Mouse (Mus musculus) urinary bladder, adult 2 months (tissue): ENCODE data around the gene Mtg1. TPM values are rescaled to one million over a fixed set of nuclear protein-coding genes. Genes with fewer than 3 reads are reported as not detected.
A peak's percentile ranks its signal among the peaks of the same experiment; 100 is the strongest.

ENCODE experiments used
- DNase-seq: peaks from one replicate; pipeline ENCODE4 v3.0.0; 2022; ENCODE audit warnings: low spot score
- polyA plus RNA-seq: library from polyadenylated mRNA; depleted of rRNA; stranded (reverse); fragments of >200 nt; gene quantifications from 2 replicates; pipeline ENCODE4 v1.2.3, GENCODE M21; 2012; rRNA removed

The Mtg1 gene
- 26.1 and 31.0 TPM in 2 replicates for polyA plus RNA-seq

DNA sequence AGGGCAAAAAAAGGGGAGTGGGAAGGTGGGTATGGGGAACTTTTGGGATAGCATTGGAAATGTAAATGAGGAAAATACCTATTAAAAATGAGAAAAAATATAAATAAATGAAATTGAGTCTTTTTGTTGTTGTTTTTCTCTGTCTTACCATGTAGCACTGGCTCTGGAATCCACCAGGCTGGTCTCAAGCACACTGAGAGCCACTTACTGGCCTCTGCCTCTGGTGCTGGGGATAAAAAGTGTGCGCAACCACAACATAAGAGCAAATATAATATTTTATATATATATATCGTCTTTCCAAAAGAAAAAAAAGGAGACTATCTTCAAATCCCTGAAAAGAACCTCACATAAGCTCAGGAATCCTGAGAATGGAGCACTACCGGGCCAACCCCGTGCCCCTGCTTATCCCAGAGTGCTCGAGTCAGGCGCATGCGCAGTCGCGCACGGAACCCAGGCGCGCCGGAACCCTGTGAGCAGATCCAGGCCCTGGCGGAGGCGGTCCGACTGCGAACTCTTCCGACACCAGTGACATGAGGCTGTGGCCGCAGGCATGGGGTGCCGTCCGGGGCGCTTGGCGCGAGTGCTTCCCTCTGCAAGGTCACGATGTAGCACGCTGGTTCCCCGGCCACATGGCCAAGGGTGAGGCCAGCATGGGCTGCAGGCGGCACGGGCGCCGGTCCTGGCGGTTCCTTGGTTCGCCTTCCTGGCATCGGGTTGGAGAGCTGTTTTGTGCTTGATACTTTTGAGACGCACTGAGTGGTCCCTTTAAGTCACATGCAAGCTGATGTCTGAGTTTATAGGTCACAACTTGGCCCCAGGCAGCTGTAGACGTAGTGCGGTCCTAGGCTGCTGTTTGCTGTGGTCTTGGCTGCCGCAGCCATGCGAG, at the start of gene Mtg1:
Mtg1 (plus strand) TSS at position 430 of the 886 bp plus-strand sequence.
- peak; percentile 98 for DNase-seq

DNA sequence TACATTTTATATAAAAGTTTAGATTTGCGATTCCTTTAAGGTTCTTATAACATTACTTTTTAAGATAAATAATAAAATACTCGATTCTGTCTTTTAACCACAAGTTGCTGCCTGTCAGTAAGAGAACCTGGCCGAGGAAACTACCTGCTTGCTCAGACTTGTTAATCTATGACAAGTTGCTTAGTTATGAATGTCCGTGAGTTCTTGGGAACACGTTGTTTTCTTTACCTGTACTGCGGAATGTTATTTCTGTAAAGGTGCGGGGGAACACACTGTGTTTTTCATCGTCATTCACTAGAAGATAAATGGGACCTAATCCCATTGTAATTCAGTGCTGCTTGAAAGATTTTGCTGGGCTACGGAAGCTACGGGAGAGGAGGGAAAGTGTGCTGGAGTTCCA, 46.8 kb upstream of the Mtg1 start:
- no peak for DNase-seq

DNA sequence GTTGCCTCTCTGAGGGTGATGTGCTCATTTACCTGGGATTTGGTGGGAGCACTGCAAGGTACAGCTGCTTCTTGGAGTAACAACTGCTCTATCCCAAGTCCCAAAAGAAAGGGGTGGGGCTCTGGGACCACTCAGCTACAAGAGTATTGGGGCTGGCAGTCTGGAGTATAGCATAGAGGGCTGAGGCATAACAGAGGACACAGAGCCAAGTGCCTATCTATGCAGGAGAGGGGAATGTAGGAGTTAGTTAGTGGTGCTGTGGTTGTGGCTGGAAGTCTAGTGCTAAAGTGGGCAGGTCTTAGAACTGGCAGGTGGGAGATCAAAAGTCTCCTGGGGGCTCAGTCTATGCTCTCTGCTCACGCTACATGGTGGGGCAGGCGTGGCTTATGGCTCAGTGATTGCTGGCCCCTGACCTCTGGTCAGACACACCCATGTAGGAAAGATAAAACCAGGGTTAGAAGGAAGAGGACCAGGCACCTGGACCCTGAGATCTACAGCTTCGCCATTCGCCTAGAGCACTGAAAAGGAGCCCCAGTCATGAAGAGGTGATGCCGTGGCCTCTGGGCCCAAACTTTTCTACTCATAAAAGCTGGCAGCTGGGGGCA, 44.3 kb upstream of the Mtg1 start, which contains the start of gene Prap1:
Prap1 (plus strand) TSS at position 472 of the 605 bp plus-strand sequence.
- no peak for DNase-seq

DNA sequence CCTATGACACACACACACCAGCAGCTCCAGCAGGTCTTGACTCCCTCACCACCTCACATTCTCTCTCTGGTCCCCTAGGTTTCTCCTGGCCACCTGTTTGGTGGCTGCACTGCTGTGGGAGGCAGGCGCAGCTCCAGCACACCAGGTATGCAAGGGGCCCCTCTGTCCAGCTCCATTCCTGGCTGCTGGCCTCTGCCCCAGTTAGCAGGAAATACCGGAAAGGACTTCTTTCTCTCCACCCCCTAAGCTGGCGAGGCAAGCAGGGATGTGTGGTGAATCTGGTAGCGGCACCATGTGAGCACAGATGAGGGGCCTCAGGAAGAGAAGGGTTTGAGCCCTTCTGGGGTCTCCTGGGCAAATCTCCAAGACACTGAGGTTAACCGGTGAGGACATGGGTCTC, 42.4 kb upstream of the Mtg1 start:
- DNase-seq: no peak

DNA sequence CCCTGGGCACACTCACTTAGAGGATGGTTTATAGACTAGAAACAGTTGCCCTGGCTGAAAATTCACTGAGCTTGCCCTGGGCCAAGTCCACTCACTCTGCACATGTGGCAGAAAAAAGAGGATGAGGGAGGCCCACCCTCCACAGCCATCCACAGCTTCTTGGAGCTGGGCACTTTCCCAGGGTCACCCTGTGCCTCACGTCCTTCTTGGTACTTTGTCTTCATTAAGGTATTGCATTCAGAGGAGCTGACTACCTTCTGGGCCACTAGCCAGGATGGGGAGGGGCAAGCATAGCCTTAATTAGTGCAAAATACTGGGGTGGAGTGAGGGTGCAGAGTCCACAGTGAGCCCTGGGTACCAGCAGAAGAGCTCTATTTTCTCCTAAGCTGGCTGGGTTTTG, 41.8 kb upstream of the Mtg1 start:
- no peak for DNase-seq

DNA sequence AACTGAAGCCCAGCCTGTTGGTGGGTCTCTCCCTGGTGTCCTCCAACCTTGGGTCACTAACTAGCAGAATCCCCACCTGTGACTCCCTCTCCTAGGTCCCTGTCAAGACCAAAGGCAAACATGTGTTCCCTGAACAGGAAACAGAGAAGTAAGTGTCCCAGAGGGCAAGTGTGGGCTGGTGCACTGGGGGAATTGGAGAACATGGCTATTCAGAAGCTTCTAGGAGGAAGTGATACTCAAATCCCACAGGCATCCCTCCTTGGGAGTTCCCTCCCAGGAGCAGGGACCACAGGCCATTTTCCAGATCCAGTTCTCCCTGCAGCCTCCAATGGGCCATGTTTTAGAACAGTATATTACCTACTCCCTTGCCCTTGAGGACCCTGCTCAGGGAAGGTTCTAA, 41.3 kb upstream of the Mtg1 start:
- no peak for DNase-seq

DNA sequence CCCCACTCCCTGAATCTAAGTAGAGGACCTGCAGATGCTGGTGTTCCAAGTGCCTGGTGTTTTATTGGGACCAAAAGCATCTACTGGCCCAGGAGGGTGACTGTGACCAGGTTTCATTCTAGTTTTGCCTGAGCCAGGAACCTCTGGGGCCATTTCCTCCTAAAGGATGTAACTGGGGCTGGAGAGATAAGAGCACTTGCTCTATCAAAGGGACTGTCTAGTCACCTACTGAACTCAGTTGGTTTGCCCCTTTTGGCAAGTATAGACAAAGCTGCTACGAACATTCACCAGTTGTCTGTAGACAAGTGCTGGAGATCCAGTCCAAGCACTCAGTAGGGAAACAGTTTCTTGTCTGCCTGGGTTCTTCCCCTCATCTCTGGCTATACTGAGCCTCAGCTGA, 38.9 kb upstream of the Mtg1 start:
- DNase-seq: no peak

DNA sequence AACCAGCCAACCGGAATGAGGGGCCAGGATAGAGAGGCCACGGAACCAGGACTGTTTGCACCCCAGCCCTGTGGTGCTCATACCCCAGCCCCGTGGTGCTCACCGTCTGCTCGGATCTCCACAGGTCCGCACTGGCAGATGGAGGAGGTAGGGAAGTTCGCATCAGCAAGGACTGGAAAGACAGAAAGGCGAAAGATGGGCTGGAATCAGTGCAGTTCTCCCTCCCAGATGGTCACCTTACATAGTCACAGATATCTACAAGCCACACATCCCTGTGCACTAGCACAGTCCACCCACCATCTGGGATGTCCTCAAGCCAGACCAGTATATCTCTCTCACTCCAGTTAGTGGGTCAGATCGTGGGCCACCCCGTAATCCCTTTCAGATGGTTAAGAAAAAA, 35.9 kb upstream of the Mtg1 start:
- no peak for DNase-seq

DNA sequence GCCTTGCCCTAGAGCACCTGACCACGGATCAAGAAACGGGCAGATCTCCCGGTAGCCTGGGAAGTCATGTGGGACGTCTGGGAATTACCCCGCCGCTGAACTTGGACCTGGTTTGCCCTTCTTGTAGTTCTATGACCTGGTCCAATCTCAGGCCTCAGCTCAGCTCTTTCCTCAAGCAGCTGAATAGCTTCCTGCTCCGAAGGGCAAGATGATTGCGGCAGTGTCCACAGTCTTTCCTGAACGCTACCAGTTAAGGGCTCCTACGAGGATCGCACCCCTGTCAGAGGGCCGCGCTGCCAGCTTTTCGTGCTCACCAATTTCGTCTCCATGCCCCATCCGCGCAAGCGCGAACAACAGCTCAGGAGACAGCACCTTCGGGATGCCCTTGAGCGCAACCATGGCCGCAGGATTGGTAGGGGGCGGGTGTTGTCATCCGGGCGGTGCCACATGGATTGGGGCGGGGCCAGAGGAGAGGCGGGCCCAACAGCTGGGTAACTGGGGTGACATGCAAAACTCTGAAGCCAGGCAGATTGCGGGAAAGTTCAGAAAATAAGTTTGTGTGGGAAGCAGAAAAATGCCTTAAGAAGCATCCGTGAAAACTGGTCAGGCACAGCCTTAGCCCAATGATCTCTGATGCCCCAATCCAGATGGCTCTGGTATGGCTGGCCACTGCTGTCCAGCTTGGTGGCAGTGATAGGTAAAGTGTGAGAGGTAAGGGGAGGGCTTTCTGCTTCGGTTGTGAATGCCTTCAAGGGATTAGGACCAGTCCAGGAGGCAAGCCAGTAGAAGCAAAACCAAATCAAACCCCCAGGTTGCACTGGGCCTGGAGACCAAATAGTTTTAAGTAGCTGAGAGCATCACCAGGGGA, 35.1 kb upstream of the Mtg1 start, which contains the start of gene Fuom:
Fuom (minus strand) TSS at position 449 of the 868 bp plus-strand sequence.
- peak; percentile 77 for DNase-seq

DNA sequence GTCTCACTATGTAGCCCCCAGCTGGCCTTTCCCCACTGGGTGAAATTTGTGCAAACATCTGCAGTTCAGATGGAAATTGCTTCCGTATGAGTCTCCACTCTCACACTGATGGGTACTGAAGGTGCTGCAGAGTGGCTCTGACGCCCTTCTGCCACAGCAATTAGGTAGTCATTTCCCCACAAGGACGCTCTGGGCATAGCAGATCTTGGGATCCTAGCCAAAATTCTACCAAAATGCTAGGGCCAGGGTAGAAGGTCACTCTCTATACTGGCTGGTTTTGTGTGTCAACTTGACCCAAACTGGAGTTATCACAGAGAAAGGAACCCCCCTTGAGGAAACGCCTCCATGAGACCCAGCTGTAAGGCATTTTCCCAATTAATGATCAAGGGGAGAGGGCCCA, 33.4 kb upstream of the Mtg1 start:
- no peak for DNase-seq

DNA sequence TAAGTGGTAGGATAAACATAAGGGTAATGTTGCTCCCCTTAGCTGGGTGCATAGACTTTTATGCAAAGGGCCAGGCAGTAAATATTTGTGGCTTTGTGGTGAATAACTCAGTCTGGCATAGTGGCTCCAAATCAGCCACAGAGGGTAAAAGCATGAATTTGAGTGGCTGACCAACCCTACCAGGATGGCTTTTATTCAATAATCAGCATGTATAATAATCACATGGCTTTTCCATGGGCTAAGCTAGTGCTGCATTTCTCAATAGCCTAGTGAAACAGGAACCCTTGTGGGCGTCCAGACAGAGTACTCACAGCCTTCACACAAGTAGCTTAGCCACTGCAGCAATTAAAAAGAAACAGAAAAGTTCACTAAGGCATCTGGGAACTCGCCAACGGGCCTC, 25.4 kb upstream of the Mtg1 start:
- no peak for DNase-seq

DNA sequence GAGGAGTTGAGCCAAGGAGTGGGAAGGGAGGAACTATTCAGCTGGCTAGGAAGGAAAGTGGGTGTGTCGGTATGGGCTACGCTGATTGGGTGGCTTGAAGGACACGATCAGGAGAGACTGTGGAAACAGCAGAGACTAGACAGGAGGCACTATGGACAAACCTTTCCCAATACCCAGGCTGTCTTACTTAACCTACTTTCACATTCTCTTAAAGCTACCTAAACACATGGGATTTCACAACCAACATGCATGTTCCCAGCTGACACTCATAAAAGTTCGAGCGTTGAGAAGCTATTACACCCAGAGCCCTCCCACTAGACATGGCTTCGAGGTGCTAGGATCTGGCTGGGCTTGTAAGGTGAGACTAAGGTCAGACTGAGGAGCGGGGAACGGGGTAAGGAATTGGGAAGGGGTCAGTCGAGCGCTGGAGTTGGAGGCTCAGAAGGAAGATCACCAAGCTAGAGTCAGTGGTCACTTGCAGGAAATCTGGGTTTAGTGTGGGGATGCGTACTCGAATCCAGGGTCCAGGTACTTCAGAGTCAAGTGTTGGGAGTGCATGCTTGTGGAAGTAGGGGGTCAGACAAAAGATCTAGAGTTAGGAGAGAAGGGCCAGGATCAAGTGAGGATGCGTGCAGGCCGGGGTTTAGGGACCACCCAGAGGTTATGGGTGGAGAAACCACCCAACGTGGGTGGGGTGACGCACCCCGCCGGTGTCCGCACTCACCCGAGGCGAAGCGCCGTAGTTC, 21.6 kb upstream of the Mtg1 start, which contains the start of gene Paox:
Paox (plus strand) TSS at position 217 of the 746 bp plus-strand sequence.
- DNase-seq: no peak

DNA sequence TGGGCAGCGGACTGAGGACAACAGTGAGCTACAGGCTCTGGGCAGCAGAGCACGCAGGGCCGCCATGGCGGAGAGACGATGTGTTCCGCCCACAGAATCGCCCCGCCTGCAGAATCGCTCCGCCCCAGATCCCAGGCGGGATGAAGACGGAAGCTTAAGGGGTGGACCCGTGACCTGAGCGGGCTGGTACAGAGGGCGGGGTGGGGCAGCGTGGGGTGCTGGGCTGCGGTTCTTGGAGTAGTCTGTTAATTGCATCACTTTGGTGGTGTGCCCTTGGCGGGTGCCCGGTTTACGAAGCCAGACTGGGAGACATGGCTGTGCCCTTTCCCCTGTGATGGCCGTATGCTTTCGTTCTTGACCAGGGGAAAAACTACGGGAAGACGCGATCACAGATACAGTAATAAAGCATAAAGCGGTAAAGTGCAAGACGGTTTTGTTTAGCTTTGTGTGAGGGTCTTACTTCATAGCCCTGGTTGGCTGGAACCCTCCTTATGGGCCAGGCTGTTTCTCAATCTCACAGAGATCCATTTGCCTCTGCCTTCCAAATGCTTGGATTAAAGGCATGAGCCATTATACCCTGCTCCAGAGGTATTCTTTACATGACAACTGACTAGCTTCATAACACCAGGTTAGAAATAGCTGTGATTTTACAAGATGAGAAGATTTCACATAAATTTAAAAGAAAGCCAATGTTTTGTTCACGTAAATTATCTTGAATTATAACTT, 20.9 kb upstream of the Mtg1 start, which contains the start of gene Echs1:
Echs1 (minus strand) TSS at position 148 of the 726 bp plus-strand sequence.
- DNase-seq: peak; percentile 71

DNA sequence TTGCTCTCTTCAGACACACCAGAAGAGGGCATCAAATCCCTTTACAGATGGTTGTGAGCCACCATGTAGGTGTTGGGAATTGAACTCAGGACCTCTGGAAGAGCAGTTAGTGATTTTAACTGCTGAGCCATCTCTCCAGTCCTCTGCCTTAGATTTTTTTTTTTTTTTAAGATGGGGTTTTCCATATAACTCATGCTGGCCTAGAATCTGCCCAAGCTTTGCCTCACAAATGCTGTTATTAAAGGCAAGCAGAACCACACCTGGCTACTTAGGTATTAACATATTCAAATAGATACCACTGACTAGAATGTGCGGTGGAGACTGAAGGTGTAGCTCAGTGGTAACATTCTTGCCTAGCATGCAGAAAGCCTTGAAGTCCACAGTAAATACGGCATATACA, 16.9 kb upstream of the Mtg1 start:
- DNase-seq: no peak

DNA sequence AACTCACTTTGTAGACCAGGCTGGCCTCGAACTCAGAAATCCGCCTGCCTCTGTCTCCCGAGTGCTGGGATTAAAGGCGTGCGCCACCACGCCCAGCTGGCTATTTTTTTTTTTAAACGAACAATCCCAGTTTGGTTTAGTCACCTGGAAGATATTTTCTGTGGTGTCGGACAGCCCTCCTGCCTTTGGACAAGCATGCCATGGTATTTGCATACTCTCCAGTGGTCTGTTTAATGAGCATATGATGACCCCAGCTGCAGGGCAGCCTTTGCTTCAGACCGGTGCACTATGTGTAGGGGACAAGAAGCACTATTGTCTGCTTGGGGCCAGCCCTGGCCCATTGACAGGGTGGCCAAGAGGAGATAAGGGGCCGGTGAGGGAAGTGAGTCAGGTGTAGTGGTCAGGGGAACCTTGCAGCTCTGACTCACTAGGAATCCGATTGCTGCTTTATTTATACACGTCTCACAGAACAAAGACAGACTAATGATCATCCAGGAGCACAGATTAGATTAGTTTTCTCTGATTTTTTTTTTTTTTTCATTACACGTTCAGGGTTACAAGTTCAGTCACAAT, 15.9 kb upstream of the Mtg1 start:
- DNase-seq: no peak

DNA sequence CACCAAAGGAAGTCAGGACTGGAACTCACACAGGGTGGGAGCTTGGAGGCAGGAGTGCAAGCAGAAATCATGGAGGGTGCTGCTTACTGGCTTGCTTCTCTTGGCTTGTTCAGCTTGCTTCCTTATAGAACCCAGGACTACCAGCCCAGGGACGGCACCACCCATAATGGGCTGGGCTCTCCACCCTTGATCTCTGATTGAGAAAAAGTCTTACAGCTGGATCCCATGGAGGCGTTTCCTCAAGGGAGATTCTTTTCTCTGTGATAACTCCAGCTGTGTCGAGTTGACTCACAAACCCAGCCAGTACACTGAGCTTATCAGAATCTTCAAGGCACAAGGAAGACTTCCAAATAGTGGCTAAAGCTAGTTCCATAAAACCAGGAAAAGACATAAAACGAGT, 14.6 kb upstream of the Mtg1 start:
- DNase-seq: no peak

DNA sequence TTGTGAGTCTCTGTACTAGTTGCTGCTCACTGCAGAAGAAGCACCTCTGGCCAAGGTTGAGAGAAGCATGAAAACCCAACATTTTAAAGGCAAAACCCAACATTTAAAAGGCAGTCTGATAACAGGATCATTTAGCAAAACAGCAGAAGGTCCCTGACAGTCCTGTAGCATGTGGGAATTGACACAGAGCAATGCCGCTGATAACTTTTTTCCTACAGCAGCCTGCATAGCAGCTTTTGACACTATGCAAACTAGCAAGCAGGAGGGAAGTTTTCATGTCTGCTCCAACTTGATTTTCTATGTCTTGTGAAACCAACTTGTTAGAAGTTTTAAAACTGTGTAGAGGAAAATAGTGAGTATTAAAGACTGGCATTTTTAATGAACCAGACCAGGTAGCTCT, 13.0 kb upstream of the Mtg1 start:
- no peak for DNase-seq

DNA sequence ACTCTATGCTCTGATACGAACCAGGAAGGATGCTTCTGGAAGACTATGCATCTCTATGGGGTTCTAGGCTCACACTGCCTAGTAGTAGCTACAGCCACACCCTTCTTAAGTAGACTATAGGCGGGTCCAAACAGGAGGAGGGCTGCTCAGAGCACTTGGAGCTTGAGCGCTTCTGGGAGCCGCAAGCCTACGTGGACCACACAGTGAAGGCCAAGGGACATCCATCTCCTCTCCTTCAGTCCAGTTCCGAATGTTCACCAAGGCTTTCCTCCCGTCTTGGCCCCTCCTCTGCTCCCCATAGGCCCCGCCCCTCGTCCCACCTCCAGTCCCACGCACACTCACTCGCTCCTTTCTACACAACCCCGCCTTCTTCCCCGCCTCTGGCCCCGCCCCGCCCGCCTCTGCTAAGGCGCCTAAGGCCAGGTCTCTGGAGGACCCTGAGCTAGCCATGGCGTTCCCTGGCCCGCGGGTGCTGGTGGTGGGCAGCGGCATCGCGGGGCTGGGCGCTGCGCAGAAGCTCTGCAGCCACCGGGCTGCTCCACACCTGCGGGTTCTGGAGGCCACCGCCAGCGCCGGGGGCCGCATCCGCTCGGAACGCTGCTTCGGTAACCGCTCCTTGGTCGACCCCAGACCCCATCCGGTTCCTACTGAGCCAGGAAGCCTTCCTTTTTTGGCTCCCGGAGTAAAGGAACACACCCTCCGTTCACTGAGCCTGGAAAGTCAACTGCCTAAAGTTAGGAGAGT, 11.9 kb upstream of the Mtg1 start:
- DNase-seq: peak; percentile 74

DNA sequence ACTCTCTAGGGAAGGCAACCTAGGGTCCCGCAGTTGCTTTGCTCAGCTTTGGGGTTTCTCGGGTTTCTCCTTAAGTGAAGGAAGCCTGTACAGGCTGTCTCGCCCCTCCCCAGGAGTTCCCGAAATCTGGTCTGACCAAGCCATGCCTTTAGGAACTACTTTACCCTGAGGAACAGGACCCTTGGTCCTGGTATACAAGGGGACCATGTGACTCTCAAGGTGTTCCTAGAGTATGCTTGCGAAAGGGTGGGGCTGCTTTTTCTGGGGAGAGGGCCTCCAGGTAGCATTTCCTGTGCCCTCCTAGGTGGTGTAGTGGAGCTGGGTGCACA, 11.4 kb upstream of the Mtg1 start:
- no peak for DNase-seq

DNA sequence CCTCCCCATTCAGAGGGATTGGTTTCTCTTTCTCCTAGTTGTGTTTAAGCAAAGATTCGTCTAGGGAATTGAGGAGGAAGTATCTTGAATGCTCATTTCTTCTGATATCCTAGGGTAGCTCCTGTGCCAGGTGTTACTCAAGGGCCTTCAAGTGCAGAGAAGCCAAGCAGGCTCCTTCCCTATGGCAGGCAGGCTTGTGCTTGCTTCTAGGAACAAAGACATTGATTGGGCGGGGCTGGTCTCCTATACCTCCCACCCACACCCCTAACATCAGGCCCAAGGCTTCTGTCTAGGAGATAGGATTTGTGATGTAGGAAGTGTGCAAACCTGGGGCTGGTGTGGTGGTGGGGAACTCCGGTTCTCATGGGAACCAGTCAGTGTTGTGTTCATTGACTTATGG, 10.4 kb upstream of the Mtg1 start:
- no peak for DNase-seq
